Mouse (Mus musculus) embryonic fibroblast, embryonic 13.5 days (primary cell): Measurements from ENCODE around the gene Prr5. TPM values are rescaled to one million over a fixed set of nuclear protein-coding genes. Genes with fewer than 3 reads are reported as not detected.

ENCODE experiments used
- H3K27ac ChIP-seq: 2 replicates; pipeline ENCODE4 v1.5.1; 2012; ENCODE audit warnings: low read length, control low read depth, inconsistent platforms; ENCODE audit not compliant: insufficient read depth
- H3K4me1 ChIP-seq: 2 replicates; pipeline ENCODE4 v1.6.1; 2011; ENCODE audit warnings: low read length; ENCODE audit not compliant: control insufficient read depth, insufficient read depth
- H3K4me3 ChIP-seq: 2 replicates; pipeline ENCODE4 v1.5.1; 2011; ENCODE audit warnings: mild to moderate bottlenecking, control low read depth, low read length; ENCODE audit not compliant: insufficient read depth
- CTCF ChIP-seq: IDR thresholded peaks from 2 replicates; pipeline ENCODE4 v1.5.1; 2011; ENCODE audit warnings: mild to moderate bottlenecking, control low read depth, low read length, moderate library complexity, borderline replicate concordance; ENCODE audit not compliant: insufficient read depth
- POLR2A ChIP-seq: IDR thresholded peaks from 2 replicates; pipeline ENCODE4 v1.6.1; 2011; ENCODE audit warnings: low read depth, mild to moderate bottlenecking, control low read depth, low read length, moderate library complexity
- polyA plus RNA-seq: library from polyadenylated mRNA; stranded (reverse); fragments of >200 nt; gene quantifications from 2 replicates; pipeline ENCODE4 v1.2.4, GENCODE M21; 2011; ENCODE audit warnings: low read depth; ENCODE audit not compliant: missing spikeins, insufficient read length

Prr5 gene
- polyA plus RNA-seq, 1 experiment, result 19.5 TPM

DNA sequence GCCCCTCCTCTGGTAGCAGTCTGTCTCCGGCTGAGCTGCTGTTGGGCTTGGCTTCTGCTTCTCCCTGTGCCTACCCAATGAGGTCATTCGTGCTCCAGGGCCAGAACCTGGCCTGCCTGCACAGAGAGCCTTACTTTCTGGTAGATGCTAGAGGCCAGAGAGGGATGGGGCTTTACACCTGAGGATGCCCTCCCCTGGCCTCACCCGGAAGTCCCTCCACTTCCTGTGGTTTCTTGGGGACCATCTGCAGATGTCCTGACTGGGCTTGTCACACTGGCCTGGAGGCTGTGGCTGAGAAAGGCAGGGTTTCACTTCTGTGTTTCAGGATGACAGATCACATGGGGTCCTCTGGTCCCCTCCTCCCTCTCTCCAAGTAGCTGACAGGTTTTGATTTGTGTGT lies 16.0 kb downstream of the Prr5 start:
- TF ChIP-seq CTCF (no peak), POLR2A (no peak)
- no peak overlapping the region for H3K27ac ChIP-seq
- H3K4me3 ChIP-seq, result no peak overlapping the region
- no peaks in the 10 kb centered on the region for H3K4me1 ChIP-seq

DNA sequence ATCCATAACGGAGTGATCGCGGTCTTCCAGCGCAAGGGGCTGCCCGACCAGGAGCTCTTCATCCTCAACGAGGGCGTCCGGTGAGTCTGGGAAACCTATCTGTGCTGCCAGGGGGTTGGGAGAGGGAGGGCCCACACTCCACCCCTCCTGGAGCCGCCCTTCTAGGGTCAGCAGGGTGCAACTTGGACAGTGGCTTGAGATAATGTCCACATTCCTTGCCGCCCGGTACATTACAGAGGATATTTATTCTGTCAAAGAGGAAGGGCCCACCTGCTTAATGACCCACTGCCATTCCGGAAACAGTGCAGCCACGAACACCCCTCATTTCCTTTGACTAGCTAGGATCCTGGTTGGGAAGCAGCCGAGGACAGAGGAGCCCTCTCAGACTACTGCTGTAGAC lies 18.5 kb downstream of the Prr5 start:
- Histone ChIP-seq H3K4me3 (no peak overlapping the region), H3K4me1 (no peaks in the 10 kb centered on the region), H3K27ac (no peak overlapping the region)
- no peak for TF ChIP-seq CTCF

DNA sequence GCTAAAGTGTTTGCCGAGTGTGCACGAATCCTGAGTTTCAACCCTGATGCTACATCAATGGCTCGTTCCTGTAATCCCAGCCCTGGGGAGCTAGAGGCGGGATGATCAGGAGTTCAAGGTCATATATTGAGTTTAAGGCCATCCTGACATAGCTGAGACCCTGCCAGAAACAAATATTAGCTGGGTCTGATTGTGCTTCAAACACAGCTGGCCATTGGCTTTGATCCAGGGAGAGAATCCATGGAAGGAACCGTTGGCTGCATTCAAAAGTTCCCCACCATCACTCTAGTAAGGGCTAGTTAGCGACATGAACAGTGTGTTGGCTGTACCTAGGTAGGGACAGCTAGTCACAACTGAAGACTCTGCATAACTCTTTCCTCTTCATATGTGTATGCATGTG lies 19.9 kb downstream of the Prr5 start:
- no peaks in the 10 kb centered on the region for H3K4me1 ChIP-seq
- H3K4me3 ChIP-seq, result no peak overlapping the region
- H3K27ac ChIP-seq, result no peak overlapping the region
- TF ChIP-seq POLR2A (no peak), CTCF (no peak)

DNA sequence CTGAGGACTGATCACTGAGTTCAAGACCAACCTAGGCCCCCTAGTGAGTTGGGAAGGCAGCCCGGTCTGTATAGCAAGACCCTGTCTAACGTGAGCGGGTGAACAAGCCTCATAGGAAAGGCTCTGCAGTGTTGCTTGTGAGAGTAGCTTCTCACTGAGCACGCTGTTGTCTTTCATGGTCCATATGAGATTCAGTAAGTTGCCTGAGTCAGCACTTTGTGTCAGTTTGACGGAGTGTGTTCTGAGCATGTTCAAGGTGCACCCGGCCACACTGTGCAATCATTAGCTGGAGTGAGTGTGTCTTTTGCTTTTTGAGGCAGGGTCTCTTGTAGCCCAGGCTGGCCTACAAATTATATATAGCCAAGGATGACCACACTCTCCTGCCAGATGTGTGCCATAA lies 22.1 kb downstream of the Prr5 start:
- Histone ChIP-seq H3K4me1 (no peaks in the 10 kb centered on the region), H3K4me3 (no peak overlapping the region), H3K27ac (no peak overlapping the region)
- TF ChIP-seq POLR2A, result no peak
- TF ChIP-seq CTCF, result no peak

DNA sequence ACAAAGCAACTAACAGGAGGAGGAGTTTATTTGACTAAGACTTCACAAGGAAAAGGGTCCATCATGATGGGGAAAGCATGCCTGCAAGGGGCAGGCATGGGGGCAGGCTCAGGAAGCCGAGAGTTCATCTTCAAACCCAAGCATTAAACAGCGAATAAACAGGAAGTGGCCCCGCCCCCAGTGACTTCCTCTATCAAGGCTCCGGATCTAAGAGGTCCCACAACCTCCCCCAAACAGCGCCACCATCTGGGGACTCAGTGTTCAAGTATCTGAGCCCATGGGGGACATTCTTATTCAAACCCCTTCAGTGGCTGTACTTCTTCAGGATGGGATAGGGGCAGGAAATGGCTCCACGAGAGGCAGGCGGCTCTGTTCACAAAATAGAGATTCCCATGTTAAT lies 23.2 kb downstream of the Prr5 start:
- Histone ChIP-seq H3K27ac (no peak overlapping the region), H3K4me1 (no peaks in the 10 kb centered on the region), H3K4me3 (no peak overlapping the region)
- TF ChIP-seq POLR2A (no peak), CTCF (no peak)

DNA sequence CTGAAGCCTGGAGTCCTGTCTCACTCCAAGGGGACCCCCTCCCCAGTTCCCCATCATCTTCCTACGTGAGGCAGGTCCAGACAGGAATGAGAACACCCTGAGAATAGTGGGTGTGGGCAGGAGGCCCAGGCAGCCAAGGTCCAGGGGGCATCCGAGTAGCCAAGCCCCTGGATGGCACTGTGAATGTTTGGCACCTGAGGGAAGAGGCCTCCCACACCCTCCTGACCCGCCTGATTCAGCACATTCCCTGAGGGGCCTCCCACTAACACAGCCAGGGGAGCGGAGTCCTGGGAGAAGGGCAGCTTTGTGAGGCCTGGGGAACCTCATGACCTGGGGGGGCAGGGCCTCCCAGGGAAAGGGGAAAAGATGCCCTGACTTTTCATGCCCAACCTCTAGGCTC lies 26.6 kb downstream of the Prr5 start:
- Histone ChIP-seq H3K4me1 (no peaks in the 10 kb centered on the region), H3K4me3 (no peak overlapping the region), H3K27ac (no peak overlapping the region)
- TF ChIP-seq POLR2A (no peak), CTCF (no peak)

DNA sequence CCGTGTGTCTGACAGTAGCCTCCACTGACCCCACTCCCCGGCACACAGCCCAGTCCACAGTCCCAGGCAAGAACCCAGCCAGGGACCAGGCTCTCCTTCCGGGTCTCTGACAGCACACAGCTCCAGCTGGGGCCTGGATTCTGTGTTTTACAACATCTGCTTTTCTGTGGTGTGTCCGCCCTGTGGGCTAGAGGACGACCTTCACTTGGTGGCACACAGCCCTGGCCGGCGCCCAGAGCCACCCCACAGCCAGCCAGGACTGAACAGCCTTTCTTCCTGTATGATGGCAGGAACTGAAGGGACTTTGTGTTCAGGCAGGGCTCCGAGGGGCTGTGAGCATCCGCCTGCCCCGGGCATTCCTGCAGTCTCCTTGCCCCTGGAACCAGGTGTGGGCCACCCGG lies 28.2 kb downstream of the Prr5 start:
- no peak for TF ChIP-seq CTCF
- no peak for TF ChIP-seq POLR2A
- no peak overlapping the region for H3K4me3 ChIP-seq
- H3K4me1 ChIP-seq, result no peaks in the 10 kb centered on the region
- no peak overlapping the region for H3K27ac ChIP-seq

DNA sequence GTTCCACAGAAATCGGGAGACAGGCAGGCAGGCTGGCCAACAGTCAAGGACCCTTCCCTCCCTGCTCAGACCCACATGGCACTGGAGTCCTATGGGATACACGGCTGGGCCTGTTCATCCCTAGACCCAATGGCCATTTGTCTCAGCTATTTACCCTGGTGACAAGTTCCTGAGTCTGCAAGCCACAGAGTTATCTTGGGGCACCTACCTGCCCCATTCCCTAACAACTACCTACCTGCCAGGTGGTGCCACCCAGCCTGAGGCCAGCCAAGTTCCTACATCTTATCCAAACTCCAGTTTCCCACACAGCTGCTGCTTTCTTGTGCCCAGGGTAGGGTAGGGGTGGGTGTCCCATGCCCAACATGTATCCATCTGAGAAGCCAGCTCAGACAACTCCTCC lies 28.8 kb downstream of the Prr5 start:
- TF ChIP-seq POLR2A (no peak), CTCF (no peak)
- Histone ChIP-seq H3K4me1 (no peaks in the 10 kb centered on the region), H3K27ac (no peak overlapping the region), H3K4me3 (no peak overlapping the region)

DNA sequence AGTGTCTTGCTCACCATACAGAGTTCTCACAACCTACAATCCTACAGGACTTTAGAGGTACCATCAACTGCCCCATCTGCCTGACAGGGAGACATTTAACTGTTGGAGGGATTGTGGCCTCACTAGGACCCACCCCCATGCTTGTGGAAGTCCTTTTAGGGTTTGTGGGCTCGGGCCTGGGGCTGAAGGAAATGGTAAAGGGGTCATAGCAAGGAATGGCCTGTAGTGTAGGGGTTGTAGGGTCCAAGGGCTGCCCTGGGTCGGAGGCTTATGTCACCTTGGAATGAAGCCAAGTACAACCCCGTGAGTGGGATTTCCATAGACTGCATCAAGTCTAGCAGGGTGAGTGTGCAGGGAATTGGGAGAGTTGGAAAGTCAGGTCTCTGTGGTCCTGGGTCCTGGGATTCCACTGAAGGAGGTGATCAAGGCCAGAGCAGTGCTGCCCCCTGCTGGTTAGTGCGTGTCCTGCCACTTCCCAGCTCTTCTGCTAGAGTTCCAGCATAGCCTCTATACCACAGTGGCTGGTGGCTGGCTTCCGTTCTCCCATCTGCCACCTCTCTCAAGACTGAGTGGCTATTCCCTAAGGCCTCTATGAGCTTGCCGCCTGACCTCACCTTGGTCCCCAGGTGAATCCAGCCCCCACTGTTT lies 30.9 kb downstream of the Prr5 start:
- TF ChIP-seq POLR2A (no peak), CTCF (peak; percentile 85)
- no peak overlapping the region for H3K27ac ChIP-seq
- H3K4me3 ChIP-seq, result no peak overlapping the region
- H3K4me1 ChIP-seq, result no peaks in the 10 kb centered on the region

DNA sequence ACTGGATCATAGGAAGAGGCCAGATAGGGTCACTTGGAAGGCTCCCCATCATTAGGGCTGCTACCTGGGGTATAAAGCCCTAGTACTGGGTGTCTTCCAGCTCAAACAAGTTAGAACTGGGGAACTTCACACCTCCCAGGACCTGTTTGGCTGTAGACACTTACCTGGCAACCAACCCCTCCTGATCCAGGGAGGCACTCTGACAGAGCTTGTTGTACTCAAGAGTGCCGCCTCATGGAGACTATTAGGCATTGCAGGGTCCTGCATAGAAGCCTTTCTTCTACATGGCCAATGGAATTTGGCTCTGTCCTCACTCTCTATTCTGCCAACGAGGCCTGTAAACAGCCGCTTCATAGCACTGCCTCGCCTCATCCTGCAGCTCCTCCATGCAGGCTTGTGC lies 32.5 kb downstream of the Prr5 start:
- no peak for TF ChIP-seq POLR2A
- TF ChIP-seq CTCF, result 0 out of 2 replicates have a peak, but pooled peaks have one; percentile 1
- Histone ChIP-seq H3K4me3 (no peak overlapping the region), H3K27ac (no peak overlapping the region), H3K4me1 (no peaks in the 10 kb centered on the region)
